Mouse (Mus musculus): Measurements from ENCODE around the gene Vmn2r4.
"Not testable (repeated sequence)": the region's sequence is repeated elsewhere in the genome, so short reads cannot be mapped to it uniquely, and the experiment has no call there.

Gene Vmn2r4

GRCm38 (mm10) chr3:64415268-64415667 lies at the start of gene Vmn2r4:
Gene Vmn2r4, minus strand, starts transcription at chr3:64415368.
- not testable (repeated sequence) for DNase-seq (ENCODE audit: low spot score)

- not testable (repeated sequence) for DNase-seq (ENCODE audit: low spot score)
Measured at GRCm38 (mm10) chr3:64434261-64434660, 19.1 kb upstream of the Vmn2r4 start.

GRCm38 (mm10) chr3:64428117-64428798 lies 13.1 kb upstream of the Vmn2r4 start:
- DNase-seq (ENCODE audit: low spot score): not testable (repeated sequence)

- not testable (repeated sequence) for DNase-seq (ENCODE audit: low spot score)
Measured at GRCm38 (mm10) chr3:64422141-64422540, 7.0 kb upstream of the Vmn2r4 start.

- not testable (repeated sequence) for DNase-seq (ENCODE audit: low spot score)
Measured at GRCm38 (mm10) chr3:64417477-64417876, 2.3 kb upstream of the Vmn2r4 start.

- DNase-seq (ENCODE audit: low spot score): not testable (repeated sequence)
Measured at GRCm38 (mm10) chr3:64414253-64414652, 915 bp downstream of the Vmn2r4 start.

GRCm38 (mm10) chr3:64359286-64360035 lies 55.7 kb downstream of the Vmn2r4 start:
- no peak for DNase-seq (ENCODE audit: low spot score)

Measured in yolk sac, embryonic 10.5 days (tissue).